Mouse (Mus musculus) forebrain, postnatal 0 days (tissue): ENCODE data around the gene Ncam2. TPM values are rescaled to one million over a fixed set of nuclear protein-coding genes. Genes with fewer than 3 reads are reported as not detected.
"Not testable (repeated sequence)": the region's sequence is repeated elsewhere in the genome, so short reads cannot be mapped to it uniquely, and the experiment has no call there.

Experiments used
- ATAC-seq: fragments of 200-750 bp; cut with Nextera tagmentation; 2 replicates; pipeline ENCODE4 v1.8.0; 2017; ENCODE audit warnings: mild to moderate bottlenecking, moderate library complexity
- DNase-seq: peaks from one replicate; pipeline ENCODE4 v3.0.0-alpha.2; 2015
- H3K27ac ChIP-seq: fragments of 300-500 bp; sonication (generic); 2 replicates; pipeline ENCODE4 v1.5.1; 2014; ENCODE audit warnings: low read depth, mild to moderate bottlenecking, antibody characterized with exemption, low read length, moderate library complexity, mixed read lengths
- H3K27me3 ChIP-seq: fragments of 300-500 bp; sonication (generic); 2 replicates; pipeline ENCODE4 v1.6.1; 2014; ENCODE audit warnings: mild to moderate bottlenecking, low read length, mixed read lengths; ENCODE audit not compliant: insufficient read depth
- H3K36me3 ChIP-seq: fragments of 300-500 bp; sonication (generic); 2 replicates; pipeline ENCODE4 v1.6.1; 2014; ENCODE audit warnings: mild to moderate bottlenecking, moderate library complexity; ENCODE audit not compliant: insufficient read depth
- H3K4me1 ChIP-seq: fragments of 300-500 bp; sonication (generic); 2 replicates; pipeline ENCODE4 v1.6.1; 2014; ENCODE audit warnings: antibody characterized with exemption; ENCODE audit not compliant: insufficient read depth
- H3K4me2 ChIP-seq: fragments of 300-500 bp; sonication (generic); 2 replicates; pipeline ENCODE4 v1.6.1; 2014; ENCODE audit warnings: low read depth, mild to moderate bottlenecking, moderate library complexity
- H3K4me3 ChIP-seq: fragments of 300-500 bp; sonication (generic); 2 replicates; pipeline ENCODE4 v1.5.1; 2014; ENCODE audit warnings: low read depth, low read length, mixed read lengths
- H3K9ac ChIP-seq: fragments of 300-500 bp; sonication (generic); 2 replicates; pipeline ENCODE4 v1.6.1; 2014; ENCODE audit warnings: mild to moderate bottlenecking
- H3K9me3 ChIP-seq: fragments of 300-500 bp; sonication (generic); 2 replicates; pipeline ENCODE4 v1.6.1; 2016; ENCODE audit warnings: low read length
- CTCF ChIP-seq: sonication (generic); IDR thresholded peaks from 2 replicates; pipeline ENCODE4 v1.5.1; 2016; ENCODE audit warnings: antibody characterized with exemption, control low read depth, low read depth
- WGBS: fragments of 180-500 bp; shearing (Covaris S2); extraction: QIAGEN DNeasy Blood & Tissue Kit; methylation state at CpG from one replicate; pipeline ENCODE4 v1.1.7; 2014; 5-methylcytosine and 5-hydroxymethylcytosine counted together
- polyA plus RNA-seq: library from polyadenylated mRNA; unstranded; fragments of >200 nt; fragmentation: Nextera tagmentation; extraction: Ambion mirVana; gene quantifications from 2 replicates; pipeline ENCODE4 v1.2.1, GENCODE M21; 2015
- total RNA-seq: library from RNA; depleted of rRNA; stranded (reverse); fragments of >200 nt; gene quantifications from 2 replicates; pipeline ENCODE4 v1.2.3, GENCODE M21; 2014

Gene Ncam2
- total and polyA plus RNA-seq, 2 experiments from 2014 or later, result 12.2 to 54.6 TPM

GRCm38 (mm10) chr16:81434559-81434958 is 234.1 kb downstream of the Ncam2 start:
- 66% methylated on average over 7 of the region's 7 CpGs for WGBS
- no peak; the same call in 1 of the 2 replicates for ATAC-seq
- H3K9ac ChIP-seq, result no peak overlapping the region
- no peaks in the 10 kb centered on the region for H3K9me3 ChIP-seq
- H3K27ac ChIP-seq, result no peak overlapping the region
- no peak for TF ChIP-seq CTCF
- H3K27me3 ChIP-seq, result no peaks in the 10 kb centered on the region
- no peaks in the 10 kb centered on the region for H3K36me3 ChIP-seq
- no peak overlapping the region for H3K4me2 ChIP-seq
- no peaks in the 10 kb centered on the region for H3K4me1 ChIP-seq
- no peak overlapping the region for H3K4me3 ChIP-seq
- DNase-seq, result peak; percentile 16

- Histone ChIP-seq H3K27ac (no peak overlapping the region), H3K4me3 (no peak overlapping the region), H3K4me1 (no peaks in the 10 kb centered on the region), H3K9ac (no peak overlapping the region), H3K9me3 (no peaks in the 10 kb centered on the region), H3K4me2 (no peak overlapping the region), H3K36me3 (no peaks in the 10 kb centered on the region), H3K27me3 (no peaks in the 10 kb centered on the region)
- WGBS, result 87% methylated on average over 5 of the region's 5 CpGs
- ATAC-seq, result no peak
- TF ChIP-seq CTCF, result no peak
- DNase-seq, result no peak
Measured at GRCm38 (mm10) chr16:81437091-81437867, 236.8 kb downstream of the Ncam2 start.

GRCm38 (mm10) chr16:81437868-81438249 is 237.4 kb downstream of the Ncam2 start:
- Histone ChIP-seq H3K9ac (no peak overlapping the region), H3K9me3 (no peaks in the 10 kb centered on the region), H3K27ac (no peak overlapping the region), H3K4me1 (no peaks in the 10 kb centered on the region), H3K36me3 (no peaks in the 10 kb centered on the region), H3K4me2 (no peak overlapping the region), H3K4me3 (no peak overlapping the region), H3K27me3 (no peaks in the 10 kb centered on the region)
- ATAC-seq (no peak), DNase-seq (no peak)
- no peak for TF ChIP-seq CTCF
- WGBS, result 95% methylated on average over 2 of the region's 2 CpGs

- WGBS, result 98% methylated on average over 5 of the region's 5 CpGs
- Histone ChIP-seq H3K9me3 (no peaks in the 10 kb centered on the region), H3K4me3 (no peak overlapping the region), H3K4me1 (no peaks in the 10 kb centered on the region), H3K9ac (no peak overlapping the region), H3K4me2 (no peak overlapping the region), H3K27ac (no peak overlapping the region), H3K36me3 (no peaks in the 10 kb centered on the region), H3K27me3 (no peaks in the 10 kb centered on the region)
- no peak for TF ChIP-seq CTCF
- no peak for ATAC-seq
- DNase-seq, result no peak
Measured at GRCm38 (mm10) chr16:81450851-81451250, 250.4 kb downstream of the Ncam2 start.

GRCm38 (mm10) chr16:81452988-81453387 is 252.5 kb downstream of the Ncam2 start:
- Histone ChIP-seq H3K27ac (no peak overlapping the region), H3K36me3 (no peaks in the 10 kb centered on the region), H3K9me3 (no peaks in the 10 kb centered on the region), H3K4me1 (no peaks in the 10 kb centered on the region), H3K4me2 (no peak overlapping the region), H3K27me3 (no peaks in the 10 kb centered on the region), H3K4me3 (no peak overlapping the region), H3K9ac (no peak overlapping the region)
- no peak for ATAC-seq
- 42% methylated on average over 2 of the region's 2 CpGs for WGBS
- no peak for TF ChIP-seq CTCF
- DNase-seq, result no peak

GRCm38 (mm10) chr16:81454472-81454871 is 254.0 kb downstream of the Ncam2 start:
- 91% methylated on average over 2 of the region's 2 CpGs for WGBS
- DNase-seq (no peak), ATAC-seq (no peak)
- Histone ChIP-seq H3K4me3 (no peak overlapping the region), H3K27ac (no peak overlapping the region), H3K9ac (no peak overlapping the region), H3K27me3 (no peaks in the 10 kb centered on the region), H3K4me1 (no peaks in the 10 kb centered on the region), H3K36me3 (no peaks in the 10 kb centered on the region), H3K9me3 (no peaks in the 10 kb centered on the region), H3K4me2 (no peak overlapping the region)
- no peak for TF ChIP-seq CTCF

- not testable (repeated sequence) for H3K4me2 ChIP-seq, ATAC-seq, H3K9ac ChIP-seq, H3K27me3 ChIP-seq, H3K36me3 ChIP-seq, H3K4me3 ChIP-seq, H3K4me1 ChIP-seq, H3K27ac ChIP-seq, DNase-seq, H3K9me3 ChIP-seq
- 93% methylated on average over 2 of the region's 2 CpGs for WGBS
Measured at GRCm38 (mm10) chr16:81462731-81463130, 262.2 kb downstream of the Ncam2 start.
